Mouse (Mus musculus): Measurements from ENCODE around the gene Oxsr1. TPM values are rescaled to one million over a fixed set of nuclear protein-coding genes. Genes with fewer than 3 reads are reported as not detected.

Oxsr1 gene
- polyA plus RNA-seq, 1 experiment from 2014 or later = 11.9 TPM

- Histone ChIP-seq H3K4me3 (no peak overlapping the region), H3K36me3 (peaks cover 51% of the 10 kb centered on the region), H3K4me1 (no peaks in the 10 kb centered on the region), H3K27me3 (no peaks in the 10 kb centered on the region), H3K9me3 (no peaks in the 10 kb centered on the region), H3K4me2 (replicated peaks) (no peak overlapping the region), H3K27ac (no peak overlapping the region), H3K9ac (no peak overlapping the region)
- 85% methylated on average over 10 of the region's 10 CpGs for WGBS
- ATAC-seq (ENCODE audit: low FRiP score, low read depth) = no peak
Observed at GRCm38 (mm10) chr9:119350947-119351705, 28.9 kb upstream of the Oxsr1 start.

GRCm38 (mm10) chr9:119350531-119350930 is 28.3 kb upstream of the Oxsr1 start:
- peaks cover 56% of the 10 kb centered on the region for H3K36me3 ChIP-seq
- WGBS = 88% methylated on average over 3 of the region's 3 CpGs
- H3K27me3 ChIP-seq = no peaks in the 10 kb centered on the region
- no peak overlapping the region for H3K9ac ChIP-seq
- no peak overlapping the region for H3K4me2 ChIP-seq (replicated peaks)
- ATAC-seq (ENCODE audit: low FRiP score, low read depth) = no peak
- H3K4me1 ChIP-seq = no peaks in the 10 kb centered on the region
- H3K4me3 ChIP-seq = no peak overlapping the region
- no peaks in the 10 kb centered on the region for H3K9me3 ChIP-seq
- no peak overlapping the region for H3K27ac ChIP-seq

- H3K27ac ChIP-seq = no peak overlapping the region
- H3K9ac ChIP-seq = no peak overlapping the region
- H3K27me3 ChIP-seq = no peaks in the 10 kb centered on the region
- H3K9me3 ChIP-seq = no peaks in the 10 kb centered on the region
- ATAC-seq (ENCODE audit: low FRiP score, low read depth) = no peak
- no peak overlapping the region for H3K4me3 ChIP-seq
- 87% methylated on average over 8 of the region's 8 CpGs for WGBS
- H3K4me2 ChIP-seq (replicated peaks) = no peak overlapping the region
- H3K36me3 ChIP-seq = peaks cover 81% of the 10 kb centered on the region
- peaks cover 13% of the 10 kb centered on the region for H3K4me1 ChIP-seq
Observed at GRCm38 (mm10) chr9:119346376-119346775, 24.1 kb upstream of the Oxsr1 start.

- Histone ChIP-seq H3K27ac (no peak overlapping the region), H3K4me2 (replicated peaks) (peak overlapping the region; percentile 77), H3K9ac (peak overlapping the region; percentile 87; the same call in 1 of the 2 replicates), H3K27me3 (no peaks in the 10 kb centered on the region), H3K36me3 (peaks cover 49% of the 10 kb centered on the region), H3K4me3 (peak overlapping the region; percentile 79), H3K4me1 (peaks cover 26% of the 10 kb centered on the region), H3K9me3 (no peaks in the 10 kb centered on the region)
- no peak for ATAC-seq (ENCODE audit: low FRiP score, low read depth)
- WGBS = 88% methylated on average over 7 of the region's 7 CpGs
Observed at GRCm38 (mm10) chr9:119342728-119343127, 20.5 kb upstream of the Oxsr1 start.

GRCm38 (mm10) chr9:119340909-119341816 is 18.9 kb upstream of the Oxsr1 start, which contains the start of gene Myd88:
Gene Myd88 (minus strand): TSS chr9:119341411.
- H3K4me2 ChIP-seq (replicated peaks) = peak within 1 kb of the TSS; percentile 77
- ATAC-seq (ENCODE audit: low FRiP score, low read depth) = peak; percentile 99

GRCm38 (mm10) chr9:119340212-119340580 is 18.0 kb upstream of the Oxsr1 start:
- WGBS = 5% methylated on average over 8 of the region's 8 CpGs
- peaks cover 23% of the 10 kb centered on the region for H3K36me3 ChIP-seq
- no peaks in the 10 kb centered on the region for H3K9me3 ChIP-seq
- peak overlapping the region; percentile 91 for H3K27ac ChIP-seq
- H3K4me1 ChIP-seq = peaks cover 26% of the 10 kb centered on the region
- peak overlapping the region; percentile 79 for H3K4me3 ChIP-seq
- peak overlapping the region; percentile 77 for H3K4me2 ChIP-seq (replicated peaks)
- no peak for ATAC-seq (ENCODE audit: low FRiP score, low read depth)
- H3K9ac ChIP-seq = peak overlapping the region; percentile 73
- no peaks in the 10 kb centered on the region for H3K27me3 ChIP-seq

More at GRCm38 (mm10) chr9:119340909-119341816, 18.9 kb upstream of the Oxsr1 start, which contains the start of gene Myd88:
- Histone ChIP-seq H3K9ac (peak within 1 kb of the TSS; percentile 87), H3K27me3 (no peaks in the 10 kb centered on the region), H3K4me1 (peaks cover 26% of the 10 kb centered on the region), H3K36me3 (peaks cover 33% of the 10 kb centered on the region), H3K9me3 (no peaks in the 10 kb centered on the region), H3K27ac (peak within 1 kb of the TSS; percentile 91), H3K4me3 (peak within 1 kb of the TSS; percentile 79)
- WGBS = under 1% methylated on average over 67 of the region's 68 CpGs

- peak within 1 kb of the TSS; percentile 77 for H3K4me2 ChIP-seq (replicated peaks)
- H3K27me3 ChIP-seq = no peaks in the 10 kb centered on the region
- H3K4me1 ChIP-seq = peaks cover 26% of the 10 kb centered on the region
- peak within 1 kb of the TSS; percentile 73 for H3K9ac ChIP-seq
- WGBS = under 1% methylated on average over 43 of the region's 43 CpGs
- H3K4me3 ChIP-seq = peak within 1 kb of the TSS; percentile 79
- no peak for ATAC-seq (ENCODE audit: low FRiP score, low read depth)
- H3K36me3 ChIP-seq = peaks cover 18% of the 10 kb centered on the region
- H3K27ac ChIP-seq = peak within 1 kb of the TSS; percentile 91
- no peaks in the 10 kb centered on the region for H3K9me3 ChIP-seq
Observed at GRCm38 (mm10) chr9:119339558-119340211, 17.5 kb upstream of the Oxsr1 start, which contains the start of gene Acaa1a. Gene Acaa1a (plus strand): TSS chr9:119339676.

GRCm38 (mm10) chr9:119339106-119339505 is 16.9 kb upstream of the Oxsr1 start:
- Histone ChIP-seq H3K36me3 (peaks cover 12% of the 10 kb centered on the region), H3K27me3 (no peaks in the 10 kb centered on the region), H3K4me1 (peaks cover 26% of the 10 kb centered on the region), H3K4me2 (replicated peaks) (peak overlapping the region; percentile 77), H3K9ac (peak overlapping the region; percentile 73), H3K4me3 (peak overlapping the region; percentile 79), H3K9me3 (no peaks in the 10 kb centered on the region), H3K27ac (no peak overlapping the region)
- ATAC-seq (ENCODE audit: low FRiP score, low read depth) = no peak
- WGBS = 48% methylated on average over 7 of the region's 7 CpGs

GRCm38 (mm10) chr9:119338350-119338749 is 16.1 kb upstream of the Oxsr1 start:
- Histone ChIP-seq H3K27ac (no peak overlapping the region), H3K4me3 (no peak overlapping the region), H3K27me3 (no peaks in the 10 kb centered on the region), H3K36me3 (peaks cover 5% of the 10 kb centered on the region), H3K4me1 (peaks cover 26% of the 10 kb centered on the region), H3K9me3 (no peaks in the 10 kb centered on the region), H3K4me2 (replicated peaks) (no peak overlapping the region), H3K9ac (no peak overlapping the region)
- WGBS = 89% methylated on average over 3 of the region's 3 CpGs
- ATAC-seq (ENCODE audit: low FRiP score, low read depth) = no peak

- H3K4me1 ChIP-seq = peaks cover 24% of the 10 kb centered on the region
- 89% methylated on average over 14 of the region's 14 CpGs for WGBS
- H3K27me3 ChIP-seq = no peaks in the 10 kb centered on the region
- no peaks in the 10 kb centered on the region; the same call in none of the 2 replicates for H3K36me3 ChIP-seq
- H3K9me3 ChIP-seq = no peaks in the 10 kb centered on the region
- H3K9ac ChIP-seq = no peak overlapping the region
- no peak overlapping the region for H3K4me3 ChIP-seq
- H3K27ac ChIP-seq = no peak overlapping the region
- no peak for ATAC-seq (ENCODE audit: low FRiP score, low read depth)
- no peak overlapping the region for H3K4me2 ChIP-seq (replicated peaks)
Observed at GRCm38 (mm10) chr9:119337842-119338241, 15.6 kb upstream of the Oxsr1 start.

- 82% methylated on average over 4 of the region's 4 CpGs for WGBS
Observed at GRCm38 (mm10) chr9:119335571-119335970, 13.3 kb upstream of the Oxsr1 start.

More at GRCm38 (mm10) chr9:119335571-119335970, 13.3 kb upstream of the Oxsr1 start:
- H3K36me3 ChIP-seq = no peaks in the 10 kb centered on the region; the same call in 1 of the 2 replicates
- no peak for ATAC-seq (ENCODE audit: low FRiP score, low read depth)
- no peaks in the 10 kb centered on the region for H3K9me3 ChIP-seq
- no peaks in the 10 kb centered on the region for H3K27me3 ChIP-seq
- no peak overlapping the region for H3K27ac ChIP-seq
- H3K9ac ChIP-seq = no peak overlapping the region
- no peak overlapping the region for H3K4me3 ChIP-seq
- H3K4me1 ChIP-seq = peaks cover 13% of the 10 kb centered on the region
- no peak overlapping the region for H3K4me2 ChIP-seq (replicated peaks)

Data from limb, embryonic 13.5 days (tissue).